Mouse (Mus musculus): ENCODE results near the gene Lmo7. TPM values are rescaled to one million over a fixed set of nuclear protein-coding genes. Genes with fewer than 3 reads are reported as not detected.

The Lmo7 gene
- polyA plus RNA-seq, 1 experiment from 2014 or later, result 24.5 TPM

- Histone ChIP-seq H3K27me3 (replicated peaks; ENCODE audit: control insufficient read depth, insufficient read depth, low read length) (no peaks in the 10 kb centered on the region), H3K36me3 (ENCODE audit: control insufficient read depth, insufficient read depth) (peaks cover 24% of the 10 kb centered on the region), H3K4me1 (replicated peaks; ENCODE audit: control insufficient read depth, insufficient read depth, low read length) (no peaks in the 10 kb centered on the region), H3K9ac (ENCODE audit: low read depth, low read length) (no peak overlapping the region), H3K27ac (ENCODE audit: low read depth, low read length) (no peak overlapping the region), H3K4me2 (replicated peaks; ENCODE audit: low read depth) (no peak overlapping the region), H3K4me3 (ENCODE audit: low read depth, low read length) (no peak overlapping the region), H3K9me3 (ENCODE audit: control insufficient read depth) (no peaks in the 10 kb centered on the region)
- ATAC-seq, result no peak
- WGBS, result 75% methylated on average over 12 of the region's 12 CpGs
- no peak for TF ChIP-seq CTCF (IDR thresholded peaks at IDR 0.05; ENCODE audit: low read depth)
Measured at GRCm38 (mm10) chr14:101927646-101928244, 198.0 kb downstream of the Lmo7 start.

- H3K27ac ChIP-seq (ENCODE audit: low read depth, low read length), result no peak overlapping the region
- TF ChIP-seq CTCF (IDR thresholded peaks at IDR 0.05; ENCODE audit: low read depth), result no peak
- no peak overlapping the region for H3K4me3 ChIP-seq (ENCODE audit: low read depth, low read length)
- H3K4me1 ChIP-seq (replicated peaks; ENCODE audit: control insufficient read depth, insufficient read depth, low read length), result no peaks in the 10 kb centered on the region
- peaks cover 29% of the 10 kb centered on the region for H3K36me3 ChIP-seq (ENCODE audit: control insufficient read depth, insufficient read depth)
- no peak for ATAC-seq
- WGBS, result 93% methylated on average over 25 of the region's 25 CpGs
- no peaks in the 10 kb centered on the region for H3K27me3 ChIP-seq (replicated peaks; ENCODE audit: control insufficient read depth, insufficient read depth, low read length)
- H3K9me3 ChIP-seq (ENCODE audit: control insufficient read depth), result no peaks in the 10 kb centered on the region
- H3K4me2 ChIP-seq (replicated peaks; ENCODE audit: low read depth), result no peak overlapping the region
- no peak overlapping the region for H3K9ac ChIP-seq (ENCODE audit: low read depth, low read length)
Measured at GRCm38 (mm10) chr14:101930576-101931447, 201.1 kb downstream of the Lmo7 start.

GRCm38 (mm10) chr14:101931448-101931750 is 201.6 kb downstream of the Lmo7 start:
- no peak for TF ChIP-seq CTCF (IDR thresholded peaks at IDR 0.05; ENCODE audit: low read depth)

GRCm38 (mm10) chr14:101933551-101933950 is 203.8 kb downstream of the Lmo7 start:
- no peak for TF ChIP-seq CTCF (IDR thresholded peaks at IDR 0.05; ENCODE audit: low read depth)
- WGBS, result 85% methylated on average over 9 of the region's 9 CpGs
- no peak for ATAC-seq

More at GRCm38 (mm10) chr14:101931448-101931750, 201.6 kb downstream of the Lmo7 start:
- no peak for ATAC-seq
- no peak overlapping the region for H3K4me3 ChIP-seq (ENCODE audit: low read depth, low read length)
- H3K4me2 ChIP-seq (replicated peaks; ENCODE audit: low read depth), result no peak overlapping the region
- peaks cover 29% of the 10 kb centered on the region for H3K36me3 ChIP-seq (ENCODE audit: control insufficient read depth, insufficient read depth)
- H3K27ac ChIP-seq (ENCODE audit: low read depth, low read length), result no peak overlapping the region
- H3K9ac ChIP-seq (ENCODE audit: low read depth, low read length), result no peak overlapping the region
- H3K4me1 ChIP-seq (replicated peaks; ENCODE audit: control insufficient read depth, insufficient read depth, low read length), result no peaks in the 10 kb centered on the region
- 92% methylated on average over 4 of the region's 4 CpGs for WGBS
- H3K9me3 ChIP-seq (ENCODE audit: control insufficient read depth), result no peaks in the 10 kb centered on the region
- no peaks in the 10 kb centered on the region for H3K27me3 ChIP-seq (replicated peaks; ENCODE audit: control insufficient read depth, insufficient read depth, low read length)

GRCm38 (mm10) chr14:101942971-101943370 is 213.2 kb downstream of the Lmo7 start:
- Histone ChIP-seq H3K4me1 (replicated peaks; ENCODE audit: control insufficient read depth, insufficient read depth, low read length) (no peaks in the 10 kb centered on the region), H3K9ac (ENCODE audit: low read depth, low read length) (no peak overlapping the region), H3K4me2 (replicated peaks; ENCODE audit: low read depth) (peak overlapping the region; percentile 40), H3K9me3 (ENCODE audit: control insufficient read depth) (no peaks in the 10 kb centered on the region), H3K27ac (ENCODE audit: low read depth, low read length) (no peak overlapping the region), H3K4me3 (ENCODE audit: low read depth, low read length) (no peak overlapping the region), H3K27me3 (replicated peaks; ENCODE audit: control insufficient read depth, insufficient read depth, low read length) (no peaks in the 10 kb centered on the region), H3K36me3 (ENCODE audit: control insufficient read depth, insufficient read depth) (no peaks in the 10 kb centered on the region)
- peak; percentile 16; the same call in 1 of the 2 replicates for ATAC-seq
- peak; percentile 90 for TF ChIP-seq CTCF (IDR thresholded peaks at IDR 0.05; ENCODE audit: low read depth)
- 7% methylated on average over 4 of the region's 4 CpGs for WGBS

More at GRCm38 (mm10) chr14:101933551-101933950, 203.8 kb downstream of the Lmo7 start:
- Histone ChIP-seq H3K9ac (ENCODE audit: low read depth, low read length) (no peak overlapping the region), H3K27me3 (replicated peaks; ENCODE audit: control insufficient read depth, insufficient read depth, low read length) (no peaks in the 10 kb centered on the region), H3K9me3 (ENCODE audit: control insufficient read depth) (no peaks in the 10 kb centered on the region), H3K4me2 (replicated peaks; ENCODE audit: low read depth) (no peak overlapping the region), H3K36me3 (ENCODE audit: control insufficient read depth, insufficient read depth) (peaks cover 29% of the 10 kb centered on the region), H3K4me3 (ENCODE audit: low read depth, low read length) (no peak overlapping the region), H3K27ac (ENCODE audit: low read depth, low read length) (no peak overlapping the region), H3K4me1 (replicated peaks; ENCODE audit: control insufficient read depth, insufficient read depth, low read length) (no peaks in the 10 kb centered on the region)

- no peaks in the 10 kb centered on the region for H3K9me3 ChIP-seq (ENCODE audit: control insufficient read depth)
- no peaks in the 10 kb centered on the region for H3K4me1 ChIP-seq (replicated peaks; ENCODE audit: control insufficient read depth, insufficient read depth, low read length)
- TF ChIP-seq CTCF (IDR thresholded peaks at IDR 0.05; ENCODE audit: low read depth), result peak; percentile 83
- no peaks in the 10 kb centered on the region for H3K36me3 ChIP-seq (ENCODE audit: control insufficient read depth, insufficient read depth)
- ATAC-seq, result no peak
- H3K27me3 ChIP-seq (replicated peaks; ENCODE audit: control insufficient read depth, insufficient read depth, low read length), result no peaks in the 10 kb centered on the region
- H3K27ac ChIP-seq (ENCODE audit: low read depth, low read length), result no peak overlapping the region
- no peak overlapping the region for H3K4me3 ChIP-seq (ENCODE audit: low read depth, low read length)
- WGBS, result 56% methylated on average over 21 of the region's 21 CpGs
- no peak overlapping the region for H3K4me2 ChIP-seq (replicated peaks; ENCODE audit: low read depth)
- H3K9ac ChIP-seq (ENCODE audit: low read depth, low read length), result no peak overlapping the region
Measured at GRCm38 (mm10) chr14:101946711-101947516, 217.2 kb downstream of the Lmo7 start.

Measured in intestine, postnatal 0 days (tissue).